8 mouse cellular contexts compared by ENCODE assay signal in genomic region chr19:60310591-60310990, GRCm38 (mm10).
A peak's percentile ranks its signal among the peaks of the same experiment; 100 is the strongest.
DNase-seq lines count a peak whose midpoint lies in the region; ATAC-seq and TF ChIP-seq lines count a peak whose summit lies in the region.

No protein-coding gene starts in this region.

- 22% methylated on average over 4 of the region's 4 CpGs for WGBS in liver, embryonic 12.5 days (ENCODE audit: insufficient replicate concordance)
- 27% methylated on average over 4 of the region's 4 CpGs for WGBS in forebrain, embryonic 16.5 days
- WGBS in liver, adult 2 months: 23% methylated on average over 4 of the region's 4 CpGs

- H3K79me2 ChIP-seq in liver, adult 2 months (ENCODE audit: control insufficient read depth, insufficient read depth, low read length): no peaks in the 10 kb centered on the region

- TF ChIP-seq POLR2A in liver, adult 2 months (IDR thresholded peaks at IDR 0.05; ENCODE audit: extremely low read depth, insufficient read depth, low read length): no peak

- no peak overlapping the region for H3K9ac ChIP-seq in liver, embryonic 12.5 days
- H3K9ac ChIP-seq in forebrain, embryonic 16.5 days (replicated peaks; ENCODE audit: low read depth, low read length): no peak overlapping the region
- no peak overlapping the region for H3K9ac ChIP-seq in liver, adult 2 months (ENCODE audit: low read depth, low read length)

- no peaks in the 10 kb centered on the region for H3K36me3 ChIP-seq in liver, embryonic 12.5 days
- no peaks in the 10 kb centered on the region for H3K36me3 ChIP-seq in forebrain, embryonic 16.5 days (ENCODE audit: control insufficient read depth, insufficient read depth)
- no peaks in the 10 kb centered on the region for H3K36me3 ChIP-seq in liver, adult 2 months (ENCODE audit: control insufficient read depth, insufficient read depth, low read length)

- no peaks in the 10 kb centered on the region for H3K4me1 ChIP-seq in liver, embryonic 12.5 days
- H3K4me1 ChIP-seq in forebrain, embryonic 16.5 days (replicated peaks; ENCODE audit: control insufficient read depth, insufficient read depth, low read length): no peaks in the 10 kb centered on the region
- no peaks in the 10 kb centered on the region for H3K4me1 ChIP-seq in liver, adult 2 months (ENCODE audit: control insufficient read depth, insufficient read depth, low read length)

- peak; percentile 68 for DNase-seq in liver
- DNase-seq in cerebellum, adult 18-20 months: peak; percentile 64 to 70
- peak; percentile 66 for DNase-seq in kidney, adult 9 months
- DNase-seq in liver, adult 2 months (ENCODE audit: extremely low read depth, low read depth, low spot score): peak; percentile 38
- peak; percentile 31 for DNase-seq in ovary, postnatal 10 days (ENCODE audit: low spot score)
- peak; percentile 48 for DNase-seq in thymus, postnatal 25 days

- no peak overlapping the region for H3K4me3 ChIP-seq in liver, embryonic 12.5 days
- H3K4me3 ChIP-seq in forebrain, embryonic 16.5 days (replicated peaks; ENCODE audit: low read length): no peak overlapping the region
- H3K4me3 ChIP-seq in liver, adult 2 months (ENCODE audit: insufficient read depth, low read depth, low read length): no peak overlapping the region

- no peaks in the 10 kb centered on the region for H3K27me3 ChIP-seq in liver, embryonic 12.5 days (replicated peaks)
- H3K27me3 ChIP-seq in forebrain, embryonic 16.5 days (replicated peaks; ENCODE audit: control insufficient read depth, insufficient read depth, low read length): no peaks in the 10 kb centered on the region
- no peaks in the 10 kb centered on the region for H3K27me3 ChIP-seq in liver, adult 2 months (ENCODE audit: control insufficient read depth, insufficient read depth, low read length)

- H3K9me3 ChIP-seq in liver, embryonic 12.5 days (replicated peaks): no peaks in the 10 kb centered on the region
- H3K9me3 ChIP-seq in forebrain, embryonic 16.5 days (ENCODE audit: control insufficient read depth, low read length): no peaks in the 10 kb centered on the region

- H3K27ac ChIP-seq in liver, embryonic 12.5 days: no peak overlapping the region
- no peak overlapping the region for H3K27ac ChIP-seq in forebrain, embryonic 16.5 days (ENCODE audit: low read length)
- no peak overlapping the region for H3K27ac ChIP-seq in liver, adult 2 months (replicated peaks; ENCODE audit: insufficient read depth, low read depth, low read length)

- peak; percentile 65; the same call in 1 of the 2 replicates for TF ChIP-seq CTCF in liver, adult 2 months (IDR thresholded peaks at IDR 0.05; ENCODE audit: low read depth, low read length)

- ATAC-seq in liver, embryonic 12.5 days: no peak
- peak; percentile 78 for ATAC-seq in forebrain, embryonic 16.5 days

- H3K4me2 ChIP-seq in liver, embryonic 12.5 days: no peak overlapping the region
- no peak overlapping the region for H3K4me2 ChIP-seq in forebrain, embryonic 16.5 days (ENCODE audit: low read length)
